Mouse (Mus musculus): ENCODE measurements around the gene Ppp2r2c.

Ppp2r2c gene

GRCm38 (mm10) chr5:36898415-36899109 lies 30.2 kb downstream of the Ppp2r2c start:
- DNase-seq: no peak

GRCm38 (mm10) chr5:36899392-36899791 lies 31.1 kb downstream of the Ppp2r2c start:
- no peak for DNase-seq

- peak; percentile 75 for DNase-seq
Measured at GRCm38 (mm10) chr5:36900189-36900619, 31.9 kb downstream of the Ppp2r2c start.

GRCm38 (mm10) chr5:36902807-36903206 lies 34.5 kb downstream of the Ppp2r2c start:
- DNase-seq: no peak

- DNase-seq: no peak
Measured at GRCm38 (mm10) chr5:36904131-36904530, 35.8 kb downstream of the Ppp2r2c start.

GRCm38 (mm10) chr5:36904703-36905102 lies 36.4 kb downstream of the Ppp2r2c start:
- no peak for DNase-seq

GRCm38 (mm10) chr5:36905216-36905615 lies 36.9 kb downstream of the Ppp2r2c start:
- DNase-seq: no peak

GRCm38 (mm10) chr5:36907695-36908094 lies 39.4 kb downstream of the Ppp2r2c start:
- DNase-seq: peak; percentile 84

- no peak for DNase-seq
Measured at GRCm38 (mm10) chr5:36909545-36909944, 41.2 kb downstream of the Ppp2r2c start.

GRCm38 (mm10) chr5:36910980-36911379 lies 42.7 kb downstream of the Ppp2r2c start:
- peak; percentile 87 for DNase-seq

- no peak for DNase-seq
Measured at GRCm38 (mm10) chr5:36911759-36912352, 43.5 kb downstream of the Ppp2r2c start.

GRCm38 (mm10) chr5:36912602-36913310 lies 44.4 kb downstream of the Ppp2r2c start:
- DNase-seq: no peak

- peak; percentile 89 for DNase-seq
Measured at GRCm38 (mm10) chr5:36915256-36915655, 46.9 kb downstream of the Ppp2r2c start.

GRCm38 (mm10) chr5:36916581-36916980 lies 48.3 kb downstream of the Ppp2r2c start:
- peak; percentile 34 for DNase-seq

- no peak for DNase-seq
Measured at GRCm38 (mm10) chr5:36917245-36917644, 48.9 kb downstream of the Ppp2r2c start.

- DNase-seq: no peak
Measured at GRCm38 (mm10) chr5:36918016-36918415, 49.7 kb downstream of the Ppp2r2c start.

- DNase-seq: peak; percentile 68
Measured at GRCm38 (mm10) chr5:36920072-36920471, 51.8 kb downstream of the Ppp2r2c start.

GRCm38 (mm10) chr5:36921871-36922270 lies 53.6 kb downstream of the Ppp2r2c start:
- no peak for DNase-seq

GRCm38 (mm10) chr5:36922811-36923210 lies 54.5 kb downstream of the Ppp2r2c start:
- no peak for DNase-seq

GRCm38 (mm10) chr5:36923826-36924700 lies 55.8 kb downstream of the Ppp2r2c start:
- no peak for DNase-seq

GRCm38 (mm10) chr5:36928701-36929100 lies 60.4 kb downstream of the Ppp2r2c start:
- peak; percentile 59 for DNase-seq

- no peak for DNase-seq
Measured at GRCm38 (mm10) chr5:36929376-36929775, 61.1 kb downstream of the Ppp2r2c start.

- DNase-seq: no peak
Measured at GRCm38 (mm10) chr5:36933383-36933782, 65.1 kb downstream of the Ppp2r2c start.

All from retina, postnatal 1 day (tissue).